Mouse (Mus musculus) ES-E14 (cell line): ENCODE data around the gene Jup.

Source experiments
- CHD2 ChIP-seq: IDR thresholded peaks from 2 replicates; pipeline ENCODE4 v1.6.1; 2014; ENCODE audit warnings: mild to moderate bottlenecking, low read depth, low read length, inconsistent platforms
- HCFC1 ChIP-seq: IDR thresholded peaks from 2 replicates; pipeline ENCODE4 v1.6.1; 2012; ENCODE audit warnings: low read length, inconsistent platforms, borderline replicate concordance; ENCODE audit not compliant: insufficient read depth
- ZC3H11A ChIP-seq: IDR thresholded peaks from 2 replicates; pipeline ENCODE4 v1.6.1; 2012; ENCODE audit warnings: low read depth, mild to moderate bottlenecking, inconsistent platforms, low read length, borderline replicate concordance
- ZNF384 ChIP-seq: IDR thresholded peaks from 2 replicates; pipeline ENCODE4 v1.6.1; 2012; ENCODE audit warnings: low read depth, low read length, inconsistent platforms

DNA sequence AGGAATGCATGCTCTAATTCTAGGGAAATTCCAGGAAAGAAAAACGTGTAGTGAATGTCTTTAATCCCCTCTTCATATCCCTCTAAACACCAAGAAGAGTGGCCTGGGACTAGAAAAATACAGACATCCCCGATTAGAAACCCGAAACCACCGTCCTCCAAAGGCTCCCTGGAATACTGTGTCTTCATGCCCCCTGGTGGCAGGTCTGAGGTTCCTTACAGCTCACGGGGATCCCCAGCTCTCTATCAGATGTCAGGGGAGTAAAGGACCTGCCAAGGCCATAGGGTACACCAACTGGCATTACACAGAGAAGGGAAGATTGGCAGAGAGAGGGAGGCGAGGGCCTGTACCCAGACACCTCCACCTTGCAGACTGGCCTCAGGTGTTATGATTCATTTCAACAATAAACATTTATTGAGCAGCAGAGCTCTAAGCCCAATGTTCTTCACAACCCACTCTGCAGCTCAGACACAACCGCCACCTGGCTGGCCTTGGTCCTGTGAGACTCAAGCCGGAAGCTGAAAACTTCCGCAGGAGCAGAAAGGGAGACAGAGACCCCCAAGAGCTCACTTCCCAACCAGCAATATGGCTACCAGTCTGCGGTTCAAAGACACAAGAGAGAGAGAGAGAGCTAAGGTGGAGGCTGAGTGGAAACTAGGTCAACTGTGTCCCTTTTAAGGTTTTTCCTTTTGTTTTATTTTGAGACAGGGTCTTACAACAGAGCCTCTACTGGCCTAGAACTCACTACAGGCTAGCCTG, 10.7 kb upstream of the Jup start:
- TF ChIP-seq HCFC1 (no peak), ZC3H11A (no peak), CHD2 (no peak), ZNF384 (no peak)
